Mouse (Mus musculus): Measurements from ENCODE around the gene Tssk6.

Tssk6 gene

DNA sequence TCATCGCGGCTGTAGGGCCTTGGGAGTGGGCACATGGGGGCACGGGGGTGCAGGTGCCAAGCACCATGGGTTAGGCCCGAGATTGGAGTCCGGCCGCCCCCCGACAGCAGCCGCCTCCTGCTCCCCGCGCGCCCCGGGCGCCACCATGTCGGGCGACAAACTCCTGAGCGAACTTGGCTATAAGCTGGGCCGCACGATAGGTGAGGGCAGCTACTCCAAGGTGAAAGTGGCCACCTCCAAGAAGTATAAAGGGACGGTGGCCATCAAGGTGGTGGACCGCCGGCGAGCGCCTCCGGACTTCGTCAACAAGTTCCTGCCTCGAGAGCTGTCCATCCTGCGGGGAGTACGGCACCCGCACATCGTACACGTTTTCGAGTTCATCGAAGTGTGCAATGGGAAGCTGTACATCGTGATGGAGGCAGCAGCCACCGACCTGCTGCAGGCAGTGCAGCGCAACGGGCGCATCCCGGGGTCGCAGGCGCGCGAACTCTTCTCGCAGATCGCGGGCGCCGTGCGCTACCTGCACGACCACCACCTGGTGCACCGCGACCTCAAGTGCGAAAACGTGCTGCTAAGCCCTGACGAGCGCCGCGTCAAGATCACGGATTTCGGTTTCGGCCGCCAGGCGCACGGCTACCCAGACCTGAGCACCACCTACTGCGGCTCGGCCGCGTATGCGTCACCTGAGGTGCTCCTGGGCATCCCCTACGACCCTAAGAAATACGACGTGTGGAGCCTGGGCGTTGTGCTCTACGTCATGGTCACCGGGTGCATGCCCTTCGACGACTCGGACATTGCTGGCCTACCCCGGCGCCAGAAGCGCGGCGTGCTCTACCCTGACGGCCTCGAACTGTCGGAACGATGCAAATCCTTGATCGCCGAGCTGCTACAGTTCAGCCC lies at the start of gene Tssk6, which contains the start of the genes Ndufa13 and Yjefn3:
Gene Tssk6, plus strand, starts transcription at position 22 of the 900 bp plus-strand sequence.
Gene Ndufa13, minus strand, starts transcription at position 396 of the 900 bp plus-strand sequence.
Gene Yjefn3, minus strand, starts transcription at position 550 of the 900 bp plus-strand sequence.
- DNase-seq (ENCODE audit: low read depth, low spot score) = peak; percentile 72

DNA sequence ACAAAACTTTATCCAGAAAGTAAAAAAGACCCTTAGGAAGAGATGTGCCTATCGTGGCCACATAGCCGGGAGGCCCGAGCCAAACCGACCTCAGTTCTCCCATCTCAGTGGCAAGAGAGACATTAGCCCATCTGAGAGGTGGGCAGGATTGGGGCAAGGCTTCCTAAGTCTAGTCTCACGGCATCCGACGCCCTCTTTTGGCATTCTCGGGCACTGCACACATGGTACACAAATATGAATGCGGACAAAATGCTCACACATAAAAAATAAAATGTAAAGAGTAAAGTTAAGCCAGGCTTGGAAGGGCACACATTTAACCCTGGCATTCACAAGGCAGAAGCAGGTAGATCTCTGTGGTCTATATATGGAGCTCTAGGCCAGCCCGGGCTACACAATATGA lies 48.1 kb upstream of the Tssk6 start:
- peak; percentile 63 for DNase-seq (ENCODE audit: low read depth, low spot score)

DNA sequence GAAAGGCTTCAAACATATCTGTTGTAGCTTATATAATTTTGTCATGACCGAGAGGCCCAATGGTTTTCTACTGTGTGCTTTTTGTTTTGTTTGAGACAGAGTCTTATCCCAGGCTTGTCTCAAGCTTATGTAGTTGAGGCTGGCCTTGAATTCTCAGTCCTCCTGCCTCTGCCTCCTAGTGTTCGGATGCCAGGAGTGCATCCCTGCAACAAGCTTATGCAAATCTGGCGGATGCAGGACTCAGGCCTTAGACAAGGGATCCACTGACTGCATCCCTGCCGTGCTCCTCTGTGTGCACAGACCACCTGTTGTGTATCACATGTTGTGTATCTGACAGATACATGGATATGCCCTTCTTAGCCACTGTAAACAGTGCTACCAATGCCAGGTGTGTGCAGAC lies 41.2 kb upstream of the Tssk6 start:
- DNase-seq (ENCODE audit: low read depth, low spot score) = peak; percentile 84

DNA sequence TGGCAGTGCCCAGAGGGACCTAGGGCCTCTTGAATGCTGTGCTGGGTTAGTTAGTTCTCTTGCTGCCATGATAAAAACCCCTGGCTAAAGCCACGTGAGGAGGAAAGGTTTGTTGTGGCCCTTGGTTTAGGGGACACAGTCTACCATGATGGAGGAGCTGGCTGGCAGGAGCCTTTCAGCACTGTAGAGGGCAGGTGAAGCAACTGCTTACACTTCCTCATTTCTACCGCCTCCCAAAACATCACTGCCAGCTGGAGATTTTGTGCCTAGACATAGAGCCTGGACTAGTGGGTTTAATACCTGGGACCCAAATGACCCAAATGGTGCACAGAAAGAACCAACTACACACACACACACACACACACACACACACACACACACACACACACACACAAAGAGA lies 40.7 kb upstream of the Tssk6 start:
- DNase-seq (ENCODE audit: low read depth, low spot score) = no peak

DNA sequence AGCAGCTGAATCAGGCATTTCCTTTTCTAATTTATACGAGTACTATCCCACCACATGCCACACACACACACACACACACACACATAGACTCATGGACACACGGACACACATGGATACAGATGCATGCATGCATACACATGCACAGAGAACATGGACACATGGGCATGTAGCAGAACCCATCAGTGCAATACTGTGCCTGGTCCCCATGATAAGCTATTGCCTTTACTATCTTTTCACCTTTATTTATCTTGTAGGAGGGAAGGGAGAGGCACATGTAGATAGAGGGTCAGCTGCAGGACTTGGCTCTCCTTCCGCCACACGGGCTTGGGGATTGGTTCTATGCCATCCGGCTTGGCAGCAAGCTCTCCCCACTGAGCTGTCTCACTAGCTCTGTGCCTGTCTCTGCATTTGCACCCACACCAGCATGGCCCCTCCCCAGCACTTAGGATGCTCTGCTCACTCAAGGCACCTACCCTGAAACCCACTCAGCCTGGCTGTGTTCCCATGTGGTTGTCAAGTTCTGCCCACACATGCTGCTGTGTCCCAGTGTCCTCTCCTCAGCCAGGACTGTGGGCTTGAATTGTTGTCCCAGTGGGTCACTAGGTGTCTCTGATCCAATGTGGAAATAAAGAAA lies 38.5 kb upstream of the Tssk6 start:
- DNase-seq (ENCODE audit: low read depth, low spot score) = no peak

DNA sequence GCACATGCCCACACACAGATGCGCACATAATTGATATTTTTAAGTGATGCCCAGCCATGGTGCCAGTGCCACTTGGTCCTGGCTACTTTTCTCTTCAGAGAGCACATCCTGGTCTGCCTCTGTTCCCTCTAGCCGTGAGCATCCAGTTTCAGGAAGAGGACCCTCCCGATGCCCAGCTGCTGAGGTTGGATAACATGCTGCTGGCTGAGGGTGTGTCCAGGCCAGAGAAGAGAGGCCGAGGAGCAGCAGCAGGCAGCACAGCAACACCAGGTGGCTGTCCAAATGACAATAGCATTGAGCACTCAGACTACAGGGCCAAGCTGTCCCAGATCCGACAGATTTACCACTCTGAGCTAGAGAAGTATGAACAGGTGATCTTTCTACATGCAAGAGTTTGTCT lies 37.8 kb upstream of the Tssk6 start:
- DNase-seq (ENCODE audit: low read depth, low spot score) = no peak

DNA sequence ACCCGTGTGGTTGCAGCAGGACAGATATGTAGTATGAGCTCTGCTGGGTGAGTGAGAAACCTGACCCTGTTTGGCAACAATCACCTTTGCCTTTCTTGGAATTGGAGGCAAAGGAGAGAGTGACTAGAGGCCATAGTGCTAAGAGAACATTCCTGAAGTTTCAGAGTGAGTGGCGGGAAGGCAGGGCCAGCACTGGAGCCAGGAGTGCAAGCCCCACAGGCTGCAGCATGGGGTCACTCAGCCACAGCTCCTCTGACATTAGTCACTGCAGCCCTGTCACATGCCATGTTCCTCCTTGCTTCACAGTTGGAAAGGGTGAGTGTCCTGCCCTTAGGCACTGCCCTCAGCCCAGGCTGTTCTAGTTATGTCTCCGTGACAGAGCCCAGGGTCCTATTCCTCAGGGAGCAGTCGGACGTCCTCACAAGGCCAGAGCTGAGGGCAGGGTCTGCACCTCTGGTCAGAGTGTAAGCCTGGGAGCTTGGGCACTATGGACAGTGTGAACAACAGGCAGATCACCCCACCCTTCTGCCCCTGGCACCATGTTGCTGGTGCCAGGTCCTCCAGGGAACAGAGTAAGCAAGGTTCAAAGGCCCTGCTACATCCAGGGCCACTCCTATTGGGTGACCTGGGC lies 34.2 kb upstream of the Tssk6 start:
- DNase-seq (ENCODE audit: low read depth, low spot score) = no peak

DNA sequence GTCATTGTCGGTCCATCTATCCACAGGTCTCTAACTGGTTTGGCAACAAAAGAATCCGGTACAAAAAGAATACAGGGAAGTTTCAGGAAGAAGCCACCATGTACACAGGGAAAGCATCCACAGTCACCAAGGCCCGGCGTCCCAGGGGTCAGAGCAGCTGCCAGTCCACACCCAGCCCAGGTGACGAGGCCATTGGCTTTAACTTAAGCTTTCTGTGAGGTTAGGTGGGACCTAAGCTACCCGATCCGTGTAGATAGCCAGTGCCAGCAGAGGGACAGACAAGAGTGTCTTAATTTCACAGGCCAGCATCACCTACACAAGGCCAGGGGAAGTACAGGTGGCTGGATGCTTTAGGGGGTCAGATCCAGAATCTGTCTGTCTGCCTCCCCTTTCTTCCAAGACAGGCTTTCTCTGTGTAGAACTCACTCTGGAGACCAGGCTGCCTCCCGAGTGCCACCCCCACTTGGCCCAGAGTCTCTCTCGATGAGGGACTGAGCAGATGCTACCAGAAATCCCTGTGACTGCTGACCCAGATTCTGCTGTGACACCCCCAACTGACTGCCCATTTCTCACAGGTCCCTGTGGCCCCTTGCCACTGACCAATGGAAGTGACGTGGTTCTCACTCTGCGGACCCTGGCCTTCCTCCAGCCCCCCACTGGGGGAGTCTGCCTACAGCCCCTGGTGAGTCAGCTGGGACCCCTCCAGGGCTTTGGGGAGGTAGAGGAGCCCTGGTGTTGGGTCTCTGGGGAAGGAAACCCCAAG lies 31.8 kb upstream of the Tssk6 start:
- no peak for DNase-seq (ENCODE audit: low read depth, low spot score)

DNA sequence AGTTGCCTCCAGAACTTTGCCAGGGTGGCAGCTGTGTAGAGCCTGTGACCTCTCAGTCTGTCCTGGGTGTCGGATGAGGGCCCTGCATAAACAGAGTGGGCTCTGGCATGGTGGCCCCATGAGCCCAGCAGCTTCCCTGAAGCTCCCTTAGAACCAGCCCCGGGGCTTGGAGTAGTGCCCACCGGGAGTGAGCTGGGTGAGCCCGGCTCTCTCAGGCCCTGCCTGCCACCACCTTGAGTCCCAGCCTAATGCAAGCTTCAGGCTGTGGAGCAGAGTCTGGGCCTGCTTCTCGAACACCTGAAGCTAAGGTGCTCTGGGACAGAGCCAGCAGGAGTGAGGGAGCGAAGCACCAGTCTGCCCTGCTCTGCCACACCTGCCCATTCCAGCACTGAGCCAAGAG lies 31.1 kb upstream of the Tssk6 start:
- no peak for DNase-seq (ENCODE audit: low read depth, low spot score)

DNA sequence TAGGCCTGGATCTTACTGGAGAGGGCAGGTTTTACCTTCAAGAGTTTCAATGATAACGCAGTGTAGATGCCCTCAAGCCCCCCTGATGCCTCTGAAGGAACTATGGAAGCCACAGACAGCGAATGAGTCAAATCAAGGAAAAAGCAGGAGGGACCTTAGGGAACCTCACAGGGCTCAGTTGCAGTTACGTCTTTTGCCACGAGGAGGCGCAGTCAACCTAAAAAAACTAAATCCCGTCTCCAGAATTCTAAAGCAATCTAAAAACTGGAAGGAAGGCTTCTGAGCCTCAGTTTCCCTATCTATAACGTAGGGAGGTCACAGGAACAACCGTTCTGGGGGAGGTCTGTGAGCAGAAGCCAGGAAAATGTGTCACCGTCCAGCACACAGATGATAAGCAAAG lies 27.8 kb upstream of the Tssk6 start:
- DNase-seq (ENCODE audit: low read depth, low spot score) = peak; percentile 72

DNA sequence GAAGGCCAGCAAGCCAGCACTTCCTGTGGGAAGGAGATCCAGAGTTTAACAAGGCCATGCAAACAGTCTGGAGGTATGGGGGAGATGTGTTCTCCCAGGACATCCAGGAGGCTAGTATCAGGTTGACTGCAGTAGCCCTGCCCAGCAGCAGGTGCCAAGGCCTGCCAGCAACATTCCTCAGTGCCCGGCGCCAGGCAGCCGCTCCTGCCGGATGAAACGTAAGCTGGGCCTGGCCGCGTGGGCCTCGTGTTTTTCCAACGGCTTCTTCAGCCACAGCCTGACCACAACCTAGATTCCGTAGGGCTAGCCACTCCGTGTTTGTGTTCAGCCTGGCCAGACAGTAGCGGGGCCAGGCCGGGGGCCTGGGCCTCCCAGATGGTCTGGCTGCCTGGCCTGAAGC lies 27.3 kb upstream of the Tssk6 start:
- DNase-seq (ENCODE audit: low read depth, low spot score) = no peak

DNA sequence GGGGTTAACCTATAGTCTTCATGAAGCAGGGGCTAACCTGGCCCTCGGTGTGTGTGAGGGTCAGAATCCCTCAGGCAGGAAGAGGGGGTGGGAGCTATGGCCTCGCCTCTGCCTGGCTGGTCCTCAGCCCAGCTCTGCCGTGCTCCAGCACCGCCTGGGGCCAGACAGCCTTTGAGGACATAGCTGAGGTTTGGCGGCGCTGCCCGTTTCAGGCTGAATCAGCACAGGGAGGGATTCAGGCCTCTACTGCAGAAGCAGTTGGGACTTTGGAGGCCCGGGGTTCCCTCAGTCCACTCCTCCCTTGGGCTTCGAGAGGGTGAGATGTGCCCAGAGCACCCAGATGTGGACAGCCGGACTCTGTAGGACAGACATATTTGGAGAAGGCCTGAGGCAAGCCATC lies 25.9 kb upstream of the Tssk6 start:
- no peak for DNase-seq (ENCODE audit: low read depth, low spot score)

DNA sequence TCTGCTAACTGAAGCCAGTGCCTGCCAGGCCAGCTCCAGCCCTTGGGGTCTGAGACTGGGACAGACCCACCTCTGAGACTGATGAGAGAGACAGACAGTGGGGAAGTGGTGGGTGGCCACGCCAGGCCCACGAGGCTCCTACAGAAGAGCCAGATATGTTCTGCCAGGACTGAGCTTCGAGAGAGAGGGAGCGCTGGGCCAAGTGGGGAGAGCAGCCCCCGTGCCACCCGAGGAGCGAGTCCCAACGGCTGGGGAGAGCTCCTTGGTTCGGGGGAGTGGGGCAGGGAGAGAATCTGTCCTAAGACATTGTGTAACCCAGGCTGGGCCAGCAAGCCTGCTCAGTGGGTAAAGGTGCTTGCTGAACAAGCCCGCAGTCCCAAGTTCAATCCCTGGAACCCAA lies 25.0 kb upstream of the Tssk6 start:
- no peak for DNase-seq (ENCODE audit: low read depth, low spot score)

DNA sequence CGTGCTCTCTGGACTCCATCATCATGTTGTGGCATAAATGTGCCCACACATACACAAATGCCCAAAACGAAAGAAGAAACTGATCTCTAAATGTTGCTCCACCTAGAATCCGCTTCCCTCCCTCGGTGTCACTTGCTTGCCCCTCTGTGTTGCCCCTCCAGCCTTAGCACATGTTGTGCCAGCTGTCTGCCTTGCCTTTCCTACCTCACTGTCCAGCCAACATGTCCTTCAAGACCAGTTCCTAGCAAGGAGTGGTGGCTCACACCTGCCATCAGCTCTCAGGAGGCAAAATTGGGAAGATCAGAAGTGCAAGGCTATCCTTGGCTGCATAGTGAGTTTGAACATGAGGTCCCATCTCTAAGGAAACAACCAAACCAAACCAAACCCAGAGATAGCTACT lies 24.6 kb upstream of the Tssk6 start:
- no peak for DNase-seq (ENCODE audit: low read depth, low spot score)

DNA sequence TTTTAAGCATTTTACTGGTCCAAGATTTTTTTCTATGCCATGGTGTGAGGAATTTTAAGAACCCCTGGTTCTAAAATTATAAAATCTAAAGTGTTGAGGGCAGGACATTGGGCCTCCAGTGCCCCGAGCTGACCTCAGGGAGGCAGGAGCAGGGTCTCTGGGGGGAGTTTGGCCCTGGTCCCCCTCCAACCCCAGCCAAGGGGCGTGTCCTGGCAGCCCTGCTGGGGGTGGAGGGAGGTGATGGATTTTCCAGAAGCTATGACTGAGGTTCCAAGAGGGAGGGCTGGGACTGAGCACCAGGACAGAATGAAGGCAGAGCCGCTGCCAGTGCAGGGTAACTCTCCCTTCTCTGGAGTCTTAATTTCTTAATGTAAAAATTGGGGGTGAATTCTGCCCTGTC lies 24.0 kb upstream of the Tssk6 start:
- DNase-seq (ENCODE audit: low read depth, low spot score) = no peak

DNA sequence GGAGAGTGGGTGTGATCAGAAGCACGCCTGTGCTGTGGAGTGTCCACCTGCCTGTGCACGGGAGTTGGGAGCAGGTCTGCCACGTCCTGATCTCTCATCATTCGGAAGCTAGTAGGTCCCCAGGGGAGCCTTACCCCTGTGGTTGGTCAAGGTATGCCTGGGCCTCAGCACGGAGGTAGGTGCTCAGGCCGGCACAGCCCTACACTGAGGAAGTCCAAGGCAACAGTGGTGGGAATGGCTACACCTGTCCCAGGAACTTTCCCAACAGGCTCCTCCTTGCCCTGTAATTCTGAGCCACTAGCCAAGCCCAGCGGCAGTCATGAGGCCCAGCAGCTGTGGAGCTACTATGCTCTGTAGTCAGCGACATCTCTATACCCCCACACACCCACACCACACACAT lies 22.3 kb upstream of the Tssk6 start:
- no peak for DNase-seq (ENCODE audit: low read depth, low spot score)

DNA sequence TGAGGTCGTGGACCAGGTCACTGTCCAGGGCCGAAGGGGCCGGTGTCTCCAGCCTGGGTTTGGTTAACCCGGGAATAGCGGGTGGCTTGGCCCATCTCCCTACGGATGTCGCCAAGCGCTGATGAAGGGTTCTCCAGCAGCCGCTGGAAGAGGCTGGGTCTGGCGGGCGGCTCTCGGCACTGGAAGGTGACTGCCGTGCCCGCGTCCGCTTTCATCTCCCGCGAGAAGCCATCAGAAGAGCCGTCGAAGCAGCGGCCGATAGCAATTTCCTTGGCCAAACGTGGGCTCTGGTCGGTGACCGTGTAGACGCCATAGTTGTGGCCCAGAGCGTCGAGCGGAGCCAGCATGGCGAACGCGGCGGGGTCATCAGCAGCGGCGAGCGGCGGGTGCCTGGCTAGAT lies 21.1 kb upstream of the Tssk6 start:
- DNase-seq (ENCODE audit: low read depth, low spot score) = peak; percentile 56

DNA sequence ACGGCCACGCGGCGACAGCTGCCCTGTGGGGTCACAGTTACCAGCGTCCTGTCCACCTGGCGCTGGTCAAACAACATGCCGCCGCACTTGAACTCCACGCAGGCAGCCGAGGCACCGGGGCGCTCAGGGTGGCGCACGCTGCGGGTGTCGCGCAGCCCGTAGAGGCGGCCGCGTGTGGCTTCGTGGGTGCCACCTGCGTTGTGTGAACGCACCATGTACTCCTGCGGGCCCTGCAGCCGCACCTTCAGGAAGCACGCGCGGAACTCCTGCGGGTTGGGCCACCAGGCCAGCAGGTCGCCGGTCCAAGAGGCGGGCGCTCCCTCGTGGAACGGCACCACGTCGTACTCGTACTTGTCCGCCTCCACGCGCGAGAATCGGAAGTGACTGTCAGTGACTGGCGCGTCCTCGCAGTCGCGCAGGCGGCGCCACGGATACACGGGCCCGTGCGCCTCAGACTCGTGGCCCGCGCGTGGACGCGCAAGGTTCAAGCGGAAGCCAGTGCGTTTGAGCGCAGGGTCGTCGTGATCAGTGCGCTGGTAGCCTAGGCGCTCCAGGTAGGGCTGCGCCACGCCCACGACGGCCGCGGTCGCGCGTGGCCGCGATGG lies 20.6 kb upstream of the Tssk6 start:
- peak; percentile 55 for DNase-seq (ENCODE audit: low read depth, low spot score)

DNA sequence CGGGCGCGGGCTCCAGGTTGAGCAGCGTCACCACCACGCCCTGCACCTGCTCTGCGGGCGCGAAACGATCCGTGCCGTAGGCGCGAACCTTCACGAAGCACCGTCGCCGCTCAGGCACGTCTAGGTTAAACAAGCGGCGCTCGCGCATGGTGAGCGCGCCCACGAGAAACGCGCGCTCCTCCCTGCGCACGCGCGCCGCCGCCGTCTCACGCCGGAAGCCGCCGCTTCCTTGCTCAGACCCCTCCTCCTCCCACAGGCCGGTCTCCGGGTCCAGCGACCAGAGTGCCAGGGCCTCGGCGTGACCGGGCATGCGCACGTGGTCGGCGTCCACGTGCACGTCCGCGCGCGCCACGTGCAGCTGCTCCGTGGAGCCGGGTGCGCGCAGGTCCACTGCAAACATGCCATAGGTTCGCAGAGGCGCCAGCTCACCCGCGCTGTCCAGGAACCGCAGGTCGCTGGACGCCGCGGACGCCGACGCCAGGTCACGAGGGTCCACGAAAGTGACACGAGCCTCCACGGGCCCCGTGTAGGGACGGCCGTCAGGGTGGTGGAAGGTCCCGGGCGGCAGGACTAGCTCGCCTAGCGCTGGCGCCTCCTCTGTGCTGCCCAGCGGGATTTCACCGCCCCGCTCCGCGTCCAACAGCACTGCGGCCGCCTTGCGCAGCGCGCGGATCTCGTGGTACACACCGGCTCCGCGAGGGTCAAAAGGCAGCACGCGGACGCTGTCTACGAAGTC lies 19.8 kb upstream of the Tssk6 start:
- DNase-seq (ENCODE audit: low read depth, low spot score) = peak; percentile 89

DNA sequence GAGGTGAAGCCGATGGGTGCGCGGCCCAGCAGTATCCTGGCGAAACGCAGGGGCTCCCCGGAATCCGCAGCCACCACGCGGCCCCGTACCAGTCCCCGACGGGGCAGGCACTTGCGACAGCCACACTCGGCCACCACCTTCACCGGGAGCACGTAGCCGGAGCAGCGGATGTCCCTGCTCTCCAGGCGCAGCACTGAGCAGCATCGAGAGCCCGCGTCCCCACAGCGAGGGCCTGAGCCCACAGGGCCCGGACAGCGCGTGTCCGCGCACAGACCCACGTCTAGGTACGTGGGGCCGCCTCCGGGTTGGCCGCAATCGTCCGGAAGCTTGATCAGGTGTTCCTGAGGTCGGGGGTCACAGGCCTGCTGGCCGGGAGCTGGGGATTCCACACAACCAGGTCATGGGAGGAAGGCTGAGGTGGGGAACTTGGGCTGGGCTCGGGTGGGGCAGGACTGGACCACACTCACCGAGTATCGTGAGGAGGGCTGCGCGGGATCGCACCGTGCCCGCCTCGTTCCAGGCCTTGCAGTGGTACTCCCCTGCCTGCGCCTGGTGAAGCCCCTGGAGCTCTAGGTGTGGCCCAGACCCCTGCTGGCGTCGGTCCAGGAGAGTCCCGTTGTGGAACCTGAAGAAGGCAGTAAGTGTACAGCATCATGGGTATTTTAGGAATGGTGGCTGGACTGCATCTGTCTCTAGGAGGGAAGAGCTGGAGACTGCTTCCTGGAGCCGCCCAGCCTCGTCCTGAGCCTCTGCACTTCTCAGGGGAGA lies 19.0 kb upstream of the Tssk6 start:
- peak; percentile 58 for DNase-seq (ENCODE audit: low read depth, low spot score)

Data from ZHBTc4 (cell line).